Mouse (Mus musculus) CD4-positive, CD25-positive, alpha-beta regulatory T cell, adult 4 months (primary cell): Measurements from ENCODE around the gene Cspg4. TPM values are rescaled to one million over a fixed set of nuclear protein-coding genes. Genes with fewer than 3 reads are reported as not detected.
A peak's percentile ranks its signal among the peaks of the same experiment; 100 is the strongest.

Experiments
- ATAC-seq: one replicate; pipeline ENCODE4 v1.8.0; 2017
- polyA plus RNA-seq, 2 experiments: library from polyadenylated mRNA; unstranded; fragments of 100-300 nt; shearing (Covaris generic); gene quantifications; one replicate each; pipeline ENCODE4 v1.2.1; 2017

Cspg4 gene
- polyA plus RNA-seq, 2 experiments from 2014 or later: not detected

GRCm38 (mm10) chr9:56865673-56866400 lies 1.0 kb downstream of the Cspg4 start:
- ATAC-seq: no peak

- ATAC-seq: no peak
These were observed 1.6 kb downstream of the Cspg4 start for GRCm38 (mm10) chr9:56866430-56866829.

- no peak for ATAC-seq
These were observed 3.5 kb downstream of the Cspg4 start for GRCm38 (mm10) chr9:56868292-56868691.

GRCm38 (mm10) chr9:56869552-56869951 lies 4.7 kb downstream of the Cspg4 start:
- no peak for ATAC-seq

- no peak for ATAC-seq
These were observed 5.9 kb downstream of the Cspg4 start for GRCm38 (mm10) chr9:56870778-56871177.

- ATAC-seq: no peak
These were observed 6.4 kb downstream of the Cspg4 start for GRCm38 (mm10) chr9:56871191-56871590.

GRCm38 (mm10) chr9:56872105-56872903 lies 7.5 kb downstream of the Cspg4 start:
- no peak for ATAC-seq

- no peak for ATAC-seq
These were observed 8.3 kb downstream of the Cspg4 start for GRCm38 (mm10) chr9:56873097-56873496.

- ATAC-seq: no peak
These were observed 12.0 kb downstream of the Cspg4 start for GRCm38 (mm10) chr9:56876784-56877183.

GRCm38 (mm10) chr9:56877284-56877683 lies 12.5 kb downstream of the Cspg4 start:
- no peak for ATAC-seq

- ATAC-seq: no peak
These were observed 16.0 kb downstream of the Cspg4 start for GRCm38 (mm10) chr9:56880790-56881189.

GRCm38 (mm10) chr9:56881539-56882082 lies 16.8 kb downstream of the Cspg4 start:
- ATAC-seq: peak; percentile 37

GRCm38 (mm10) chr9:56882283-56882682 lies 17.4 kb downstream of the Cspg4 start:
- ATAC-seq: no peak

- no peak for ATAC-seq
These were observed 18.0 kb downstream of the Cspg4 start for GRCm38 (mm10) chr9:56882818-56883217.

GRCm38 (mm10) chr9:56883470-56883869 lies 18.6 kb downstream of the Cspg4 start:
- no peak for ATAC-seq

GRCm38 (mm10) chr9:56884328-56884727 lies 19.5 kb downstream of the Cspg4 start:
- ATAC-seq: no peak

- no peak for ATAC-seq
These were observed 21.3 kb downstream of the Cspg4 start for GRCm38 (mm10) chr9:56886113-56886512.

- no peak for ATAC-seq
These were observed 21.8 kb downstream of the Cspg4 start for GRCm38 (mm10) chr9:56886601-56887000.

GRCm38 (mm10) chr9:56887581-56887980 lies 22.7 kb downstream of the Cspg4 start:
- ATAC-seq: no peak

- no peak for ATAC-seq
These were observed 25.0 kb downstream of the Cspg4 start for GRCm38 (mm10) chr9:56889817-56890216.

GRCm38 (mm10) chr9:56890522-56891250 lies 25.9 kb downstream of the Cspg4 start:
- no peak for ATAC-seq

GRCm38 (mm10) chr9:56891517-56892011 lies 26.7 kb downstream of the Cspg4 start:
- ATAC-seq: peak; percentile 54

- no peak for ATAC-seq
These were observed 27.3 kb downstream of the Cspg4 start for GRCm38 (mm10) chr9:56892111-56892510.
